Mouse (Mus musculus) left cerebral cortex, adult 9 months (tissue): ENCODE results near the gene Trim15.
"Not testable (repeated sequence)": the region's sequence is repeated elsewhere in the genome, so short reads cannot be mapped to it uniquely, and the experiment has no call there.

Experiments used
- DNase-seq, 2 experiments: peaks; one replicate each; pipeline ENCODE4 v3.0.0; 2022; ENCODE audit warnings: low spot score in 2 of 2

Trim15 gene

DNA sequence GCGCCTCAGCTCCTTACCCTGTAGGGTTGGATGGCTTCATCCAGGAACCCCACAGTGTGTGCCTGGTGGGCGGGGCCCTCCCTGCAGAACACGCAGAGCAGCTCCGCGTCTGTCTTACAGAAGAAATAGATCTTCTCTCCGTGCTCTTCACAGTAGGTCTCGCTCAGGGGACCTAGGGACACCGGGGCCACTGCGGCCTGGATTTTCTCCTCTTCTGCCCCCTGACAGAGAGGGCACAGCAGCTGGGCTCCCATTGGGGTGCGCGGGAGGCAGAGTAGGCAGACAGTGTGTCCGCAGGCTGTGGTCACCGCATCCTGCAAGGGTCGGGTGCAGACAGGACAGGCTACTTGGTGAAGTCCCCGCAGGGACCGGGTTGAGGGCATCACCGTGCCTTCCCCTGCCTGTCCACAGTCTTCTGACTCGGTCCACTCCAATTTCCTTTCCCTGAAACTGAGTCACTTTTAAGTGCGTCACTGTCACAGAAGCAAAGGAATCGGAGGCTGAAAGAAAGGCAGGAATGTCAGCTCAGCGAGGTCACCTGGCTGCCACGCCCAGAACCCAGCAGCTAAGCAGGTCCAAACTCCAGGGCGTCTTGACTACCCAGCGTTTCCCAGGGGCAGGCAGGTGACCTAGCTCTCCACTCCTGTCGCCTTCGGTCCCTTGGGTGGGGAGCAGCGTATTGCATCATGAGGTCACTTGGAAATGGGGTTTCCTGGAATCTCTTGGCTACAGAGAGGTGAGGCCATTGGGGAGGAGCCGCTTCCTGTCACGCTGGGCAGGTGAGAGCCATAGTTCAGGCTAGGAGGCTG, at the start of gene Trim15:
Gene Trim15 (minus strand): TSS at position 492 of the 809 bp plus-strand sequence.
- DNase-seq, result no peak

DNA sequence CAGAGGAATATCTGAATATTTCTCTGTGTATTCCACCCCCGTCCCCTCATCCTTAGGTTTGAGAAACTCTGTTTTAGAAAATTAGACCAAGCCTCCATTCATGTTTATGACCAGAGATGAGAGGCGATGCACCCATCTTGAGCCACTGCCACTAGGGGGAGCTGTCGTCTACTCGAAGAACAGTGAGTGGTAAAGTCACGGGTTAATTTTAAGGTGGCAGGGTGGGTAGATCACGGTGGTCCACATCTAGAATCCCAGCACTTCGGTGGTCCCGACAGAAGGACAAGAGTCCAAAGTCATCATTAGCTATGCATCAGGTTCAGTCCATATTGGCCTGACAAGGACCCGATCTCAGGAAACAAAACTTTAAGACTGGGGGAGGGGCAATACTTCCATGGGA, 48.1 kb upstream of the Trim15 start:
- DNase-seq, result peak in 1 of 2 experiments; percentile 59

DNA sequence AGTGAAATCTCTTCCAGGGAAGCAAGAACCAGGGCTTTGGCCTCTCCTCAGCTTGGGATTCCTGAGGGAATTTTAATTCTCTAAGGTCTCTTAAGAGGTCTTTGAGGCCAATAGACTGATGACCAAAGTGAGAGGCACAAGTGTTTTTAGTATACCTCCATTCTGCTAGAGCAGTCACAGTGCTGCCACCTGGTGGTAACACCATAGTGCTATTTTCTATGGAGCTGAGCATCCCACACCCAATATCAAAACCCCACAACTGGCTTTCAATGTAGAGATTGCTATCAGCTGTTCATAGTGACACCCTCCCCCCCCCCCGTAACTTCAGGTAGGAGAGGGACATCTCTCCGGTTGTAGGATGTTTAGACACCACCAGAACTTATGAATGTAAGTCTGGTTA, 47.1 kb upstream of the Trim15 start:
- DNase-seq, result peak; percentile 14 to 81

DNA sequence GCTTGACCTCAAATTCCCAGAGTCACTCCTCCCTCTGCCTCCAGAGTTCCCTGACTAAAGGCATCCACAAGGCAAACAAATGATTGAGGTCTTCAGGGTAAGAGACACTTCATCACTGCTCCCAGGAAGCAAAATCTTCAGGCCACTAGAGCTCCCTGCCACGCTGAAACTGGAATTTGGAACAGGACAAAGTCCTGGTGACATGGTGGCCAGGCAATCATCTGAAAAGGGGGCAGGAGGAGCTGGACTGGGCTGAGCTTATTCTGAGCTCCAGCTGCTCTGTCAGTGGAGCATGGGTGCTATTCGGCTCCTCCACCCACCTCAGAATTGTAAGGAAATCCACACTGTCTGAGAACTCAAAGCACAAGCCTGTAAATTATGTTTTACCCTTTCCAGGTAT, 45.0 kb upstream of the Trim15 start:
- no peak for DNase-seq

DNA sequence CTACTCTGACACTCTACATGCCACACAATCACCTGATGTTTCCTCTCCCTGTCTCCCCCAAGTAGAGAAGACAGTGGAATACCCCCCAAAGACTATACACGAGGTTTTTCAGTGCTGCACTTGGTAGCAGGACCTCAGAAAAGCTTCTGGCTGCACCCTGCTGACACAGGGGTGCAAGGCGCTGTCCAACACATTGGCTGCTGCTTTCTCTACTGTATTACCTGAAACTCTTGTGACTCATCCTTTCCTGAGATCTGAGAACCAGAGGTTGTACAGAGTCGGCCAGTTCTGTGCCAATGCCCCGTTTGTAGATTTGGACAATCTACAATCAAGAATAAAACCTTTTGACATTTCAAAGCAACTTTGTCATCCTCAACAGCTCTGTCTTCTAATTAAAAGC, 42.8 kb upstream of the Trim15 start:
- DNase-seq, result no peak

DNA sequence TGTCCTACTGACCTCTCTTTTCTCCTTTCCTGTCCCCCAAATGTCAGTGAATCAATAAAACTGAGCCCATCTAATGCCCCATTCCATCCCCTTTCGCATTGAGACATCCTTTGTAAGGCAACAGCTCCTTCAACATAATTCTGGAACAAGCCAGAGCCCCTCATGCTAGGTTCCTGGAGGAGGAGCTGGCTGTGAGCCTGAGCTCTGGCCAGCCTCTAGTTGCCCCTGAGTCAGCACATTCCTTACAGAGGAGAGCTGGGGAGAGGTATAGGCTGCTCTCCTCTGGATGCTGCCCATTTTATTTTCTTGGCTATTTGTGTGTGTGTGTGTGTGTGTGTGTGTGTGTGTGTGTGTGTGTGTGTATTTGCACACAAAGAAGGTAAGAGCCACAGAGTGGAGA, 41.2 kb upstream of the Trim15 start:
- DNase-seq, result no peak

DNA sequence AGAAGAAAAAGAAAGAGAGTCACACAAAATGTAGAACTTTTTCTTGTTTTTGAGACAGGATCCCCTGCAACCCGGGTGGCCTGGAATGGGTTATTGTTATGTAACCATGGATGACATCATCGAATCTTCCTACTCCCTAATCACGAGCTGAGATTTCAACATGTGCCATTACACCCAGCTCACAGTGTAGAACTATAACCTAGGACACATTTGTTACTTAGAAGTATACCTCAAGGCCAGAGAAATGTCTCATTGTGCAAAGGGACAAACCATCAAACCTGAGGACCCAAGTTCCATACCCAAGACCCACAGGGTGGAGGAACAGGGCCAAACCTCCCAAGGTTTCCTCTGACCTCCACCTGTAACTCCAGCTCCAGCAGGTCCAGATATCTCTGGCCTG, 36.6 kb upstream of the Trim15 start:
- DNase-seq, result no peak

DNA sequence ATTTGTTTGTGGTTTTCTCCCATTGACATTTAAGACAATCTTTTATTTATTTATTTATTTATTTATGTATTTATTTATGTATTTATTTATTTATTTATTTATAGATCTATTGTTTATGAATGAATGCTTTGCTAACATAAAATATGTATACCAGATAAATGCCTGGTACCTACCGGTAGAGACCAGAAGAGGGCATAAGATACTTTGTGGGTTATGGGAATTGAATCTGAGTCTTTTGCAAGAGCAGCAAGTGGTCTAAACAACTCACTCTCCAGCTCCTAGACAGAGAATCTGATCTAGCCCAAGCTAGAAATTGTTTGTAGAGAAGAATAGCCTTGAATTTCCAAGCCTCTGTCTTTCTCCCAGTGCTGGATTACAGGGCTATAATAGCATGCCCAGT, 33.7 kb upstream of the Trim15 start:
- no peak for DNase-seq

DNA sequence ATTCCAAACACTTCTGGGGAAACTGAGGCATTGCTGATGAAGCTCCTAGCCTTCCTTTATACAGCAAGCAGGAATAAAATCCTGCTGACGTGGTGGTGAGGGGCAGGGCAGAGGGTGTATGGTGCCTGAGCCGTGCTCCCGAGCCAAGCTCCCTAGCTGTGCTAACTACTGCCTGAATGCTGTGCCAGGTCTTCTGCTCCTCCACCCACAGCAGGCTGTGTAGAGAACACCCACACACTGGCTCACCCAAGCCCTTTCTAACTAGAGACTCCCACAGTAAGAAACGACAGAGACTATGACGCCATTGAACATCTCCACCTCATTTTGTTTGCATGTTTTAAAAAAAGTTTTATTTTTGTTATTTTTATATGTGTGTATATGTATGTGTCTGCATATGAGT, 33.0 kb upstream of the Trim15 start:
- DNase-seq, result peak in 1 of 2 experiments; percentile 28

DNA sequence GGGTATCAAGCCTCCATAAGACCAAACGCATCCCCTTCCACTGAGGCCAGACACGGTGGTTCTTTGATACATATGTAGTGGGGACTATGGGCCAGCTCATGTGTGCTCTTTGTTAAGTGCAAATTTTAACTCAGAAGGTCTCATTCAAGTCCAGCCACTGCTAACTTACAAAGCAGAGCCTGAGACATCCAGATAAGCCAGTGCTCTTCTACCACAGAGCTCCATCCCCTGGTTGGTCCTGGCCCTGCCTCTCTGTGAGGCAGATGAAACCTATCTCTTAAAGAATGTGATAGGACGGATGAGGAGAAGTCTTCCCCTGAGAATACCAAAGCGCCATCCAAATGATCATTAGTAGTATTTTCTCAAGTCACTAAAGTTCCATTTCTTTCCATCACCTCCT, 32.4 kb upstream of the Trim15 start:
- DNase-seq, result no peak

DNA sequence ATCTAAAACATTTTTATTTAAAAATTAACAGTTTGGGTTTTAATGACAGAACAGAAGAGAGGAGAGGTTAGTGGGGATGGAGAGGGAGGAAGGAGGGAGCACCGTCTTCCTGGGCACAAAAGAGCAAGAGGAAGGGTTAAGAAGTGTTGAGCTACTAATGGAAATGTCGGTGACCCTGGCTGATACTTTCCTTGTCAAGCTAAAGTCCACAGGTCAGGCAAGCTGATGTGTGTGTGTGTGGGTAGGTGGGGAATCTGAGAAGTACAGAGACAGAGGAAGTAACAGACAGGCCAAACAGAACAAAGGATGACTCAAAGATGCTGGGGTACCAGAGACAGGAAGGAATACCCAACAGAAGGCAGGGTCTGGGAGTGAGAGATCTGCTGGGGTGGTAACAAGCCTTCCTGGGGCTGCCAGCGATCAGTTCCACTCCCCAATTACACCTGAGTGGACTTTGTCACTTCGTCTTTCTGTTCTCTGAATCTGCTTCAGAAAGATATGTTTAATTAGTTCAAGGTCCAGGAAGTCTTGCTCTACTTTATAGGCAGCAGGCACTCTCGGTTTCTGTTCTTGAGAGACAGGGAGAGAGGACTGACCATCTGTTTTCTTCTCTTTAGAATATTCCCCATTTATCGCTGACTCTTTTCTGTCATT, 30.7 kb upstream of the Trim15 start, which contains the start of gene Trim31:
Gene Trim31 (plus strand): TSS at position 567 of the 654 bp plus-strand sequence.
- DNase-seq, result no peak

DNA sequence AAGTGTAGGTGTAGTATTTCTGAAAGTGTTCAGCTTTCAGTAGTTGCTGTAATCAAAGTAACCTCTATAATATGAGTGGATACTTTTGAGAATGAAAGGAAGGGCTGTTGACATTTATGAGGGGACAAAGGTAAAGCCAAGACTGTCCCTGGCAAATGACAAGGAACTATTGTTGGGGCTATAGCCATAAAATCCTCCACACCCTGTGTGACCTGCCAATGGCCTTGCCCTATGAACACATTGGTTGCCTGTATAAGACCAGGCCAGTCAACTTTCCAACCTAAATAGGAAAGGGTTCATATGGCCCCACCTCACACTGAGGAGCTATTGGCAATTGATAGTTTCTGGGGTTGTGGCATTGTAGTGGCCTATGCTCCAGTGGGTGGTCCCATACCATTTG, 30.1 kb upstream of the Trim15 start:
- DNase-seq, result no peak

DNA sequence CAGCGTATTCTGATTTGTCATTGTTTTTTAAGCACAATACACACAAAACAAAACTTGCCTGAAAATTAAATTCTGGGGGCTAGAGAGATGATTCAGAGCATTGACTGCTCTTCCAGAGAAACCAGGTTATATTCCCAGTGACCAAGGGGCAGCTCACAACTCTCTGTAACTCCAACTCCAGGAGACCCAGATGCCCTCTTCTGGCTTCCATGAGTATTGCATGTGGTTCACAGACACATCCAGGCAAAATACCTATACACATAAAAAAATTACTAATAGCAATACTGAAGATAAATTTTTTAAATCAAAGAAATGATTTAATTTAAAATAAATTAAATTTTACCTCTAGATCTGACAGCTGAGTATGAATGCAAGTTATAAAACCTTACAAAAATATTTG, 29.6 kb upstream of the Trim15 start:
- DNase-seq, result peak in 1 of 2 experiments; percentile 44

DNA sequence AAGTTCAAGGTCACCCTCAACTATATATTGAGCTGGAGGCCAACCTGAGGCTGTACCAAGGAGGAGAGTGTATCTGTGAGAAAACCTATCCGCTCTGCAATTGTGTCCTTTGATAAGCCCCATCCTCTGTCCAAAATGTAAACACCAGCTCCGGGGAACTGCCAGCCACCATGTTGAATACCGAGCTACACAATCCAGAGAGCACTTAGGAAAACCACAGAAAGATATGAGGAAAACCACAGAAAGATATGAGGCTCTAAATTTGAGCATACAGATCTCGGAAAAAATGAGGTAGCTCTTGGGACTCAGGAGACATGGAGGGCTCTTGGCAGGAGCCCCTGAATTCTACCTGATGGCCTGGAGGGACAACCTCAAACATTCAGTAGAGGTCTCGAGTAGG, 26.4 kb upstream of the Trim15 start:
- no peak for DNase-seq

DNA sequence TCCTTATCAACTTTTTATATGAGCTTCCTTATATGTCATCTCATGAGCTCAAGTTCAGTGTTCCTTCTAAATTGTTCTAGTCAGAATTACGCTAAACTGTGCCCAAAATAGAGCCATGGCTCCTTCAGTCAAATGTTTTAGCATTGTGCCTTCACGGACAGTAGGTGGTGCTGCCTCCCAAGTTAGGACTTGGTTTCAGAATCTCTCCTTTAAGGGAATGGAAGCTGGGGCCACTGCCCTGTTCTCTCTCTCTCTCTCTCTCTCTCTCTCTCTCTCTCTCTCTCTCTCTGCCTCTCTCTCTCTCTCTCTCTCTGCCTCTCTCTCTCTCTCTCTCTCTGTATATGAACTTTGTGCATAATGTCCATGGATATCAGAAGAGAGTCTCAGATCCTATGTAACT, 25.4 kb upstream of the Trim15 start:
- peak in 1 of 2 experiments; percentile 41 for DNase-seq

DNA sequence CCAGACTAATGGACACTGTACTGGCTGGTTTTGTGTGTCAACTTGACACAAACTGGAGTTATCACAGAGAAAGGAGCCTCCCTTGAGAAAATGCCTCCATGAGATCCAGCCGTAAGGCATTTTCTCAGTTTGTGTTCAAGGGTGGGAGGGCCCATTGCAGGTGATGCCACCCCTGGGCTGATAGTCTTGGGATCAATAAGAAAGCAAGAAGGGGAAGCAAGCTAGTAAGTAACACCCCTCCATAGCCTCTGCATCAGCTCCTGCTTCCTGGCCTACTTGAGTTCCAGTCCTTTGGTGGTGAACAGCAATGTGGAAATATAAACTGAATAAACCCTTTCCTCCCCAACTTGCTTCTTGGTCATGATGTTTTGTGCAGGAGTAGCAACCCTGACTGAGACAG, 24.5 kb upstream of the Trim15 start:
- DNase-seq, result not testable (repeated sequence)

DNA sequence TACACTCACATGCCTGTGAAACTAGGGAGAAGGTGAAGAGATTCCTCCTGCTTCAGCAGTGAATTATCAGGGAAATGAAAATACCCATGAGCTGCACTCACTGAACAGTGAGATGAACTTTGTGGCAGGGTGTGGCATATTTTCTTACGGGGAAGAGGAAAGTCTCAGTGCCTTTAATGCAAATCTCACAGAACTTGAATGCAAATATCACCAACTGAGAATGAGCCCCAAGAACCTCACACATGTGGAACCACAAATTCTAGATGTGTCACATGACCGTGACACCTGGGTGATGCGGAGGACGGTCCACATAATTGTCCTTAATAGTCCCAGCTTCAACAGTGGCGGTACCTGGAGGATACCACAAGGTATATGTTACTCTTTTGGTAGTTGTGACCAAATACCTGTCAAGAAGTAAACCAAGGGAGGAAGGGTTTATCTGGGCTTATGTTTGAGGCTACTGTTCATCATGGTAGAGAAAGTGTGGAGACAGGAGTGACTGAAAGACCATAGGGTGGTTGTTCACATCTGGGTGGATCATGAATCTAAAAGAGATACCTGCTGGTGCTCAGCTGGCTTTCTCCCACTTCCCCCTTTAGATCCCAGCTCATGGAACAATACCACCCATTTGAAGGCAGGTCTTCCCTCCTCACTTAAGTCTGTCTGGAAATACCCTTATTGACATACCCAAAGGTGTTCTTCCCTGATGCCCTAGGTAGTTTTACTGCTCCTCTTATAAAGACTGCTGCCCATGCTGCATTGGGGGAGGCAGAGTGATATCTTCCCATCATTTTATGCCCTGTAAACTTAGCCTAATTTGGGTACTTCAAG, 23.3 kb upstream of the Trim15 start, which contains the start of gene Trim40:
Gene Trim40 (minus strand): TSS at position 51 of the 831 bp plus-strand sequence.
- no peak for DNase-seq

DNA sequence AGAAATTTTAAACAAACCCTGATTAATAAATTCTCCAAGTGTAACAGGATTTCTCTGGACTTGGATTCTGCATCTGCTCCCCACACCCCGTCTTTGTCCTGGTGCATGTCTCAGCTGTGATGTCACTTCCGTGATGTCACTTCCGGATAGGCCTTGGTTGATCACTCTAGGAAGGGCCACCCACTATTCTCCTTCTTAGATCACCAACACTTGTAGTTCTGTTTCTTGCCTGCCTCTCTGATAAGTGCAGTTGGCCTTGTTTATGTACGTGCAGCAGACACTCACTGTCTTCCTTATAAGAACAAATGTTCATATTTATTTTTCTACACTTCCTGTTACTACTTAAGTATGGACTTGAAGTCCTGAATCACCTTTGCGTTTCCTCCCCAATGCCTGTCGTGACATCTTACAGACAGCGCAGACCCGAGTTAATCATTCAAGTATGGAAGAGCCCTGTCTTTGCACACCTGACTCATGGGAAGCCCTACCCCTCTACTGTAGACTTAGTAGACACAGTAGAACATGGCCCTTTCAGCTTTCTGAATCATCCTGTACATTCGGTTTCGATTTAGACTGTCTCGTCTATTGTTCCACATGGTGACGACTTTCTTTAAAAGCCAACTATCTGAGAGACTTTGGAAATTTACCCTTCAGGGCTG, 18.3 kb upstream of the Trim15 start:
- no peak for DNase-seq

DNA sequence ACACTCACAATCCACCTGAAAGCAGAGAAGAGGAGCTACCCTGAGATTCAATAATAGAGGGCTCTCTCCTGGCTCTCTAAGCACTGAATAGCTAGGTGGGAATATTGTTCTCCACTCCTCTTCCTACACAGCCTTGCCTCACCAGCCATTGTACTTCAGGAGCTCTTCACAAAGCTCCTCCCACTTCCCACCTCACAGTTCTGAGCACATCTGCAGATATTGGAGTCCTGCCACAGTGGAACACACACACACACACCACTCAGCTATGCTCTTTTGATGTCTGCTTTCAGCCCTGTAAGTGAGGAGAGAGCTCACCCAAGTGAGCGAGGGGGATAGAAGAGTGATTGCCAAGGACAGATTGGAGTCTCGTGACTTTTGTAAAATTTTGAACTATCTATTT, 16.3 kb upstream of the Trim15 start:
- no peak for DNase-seq

DNA sequence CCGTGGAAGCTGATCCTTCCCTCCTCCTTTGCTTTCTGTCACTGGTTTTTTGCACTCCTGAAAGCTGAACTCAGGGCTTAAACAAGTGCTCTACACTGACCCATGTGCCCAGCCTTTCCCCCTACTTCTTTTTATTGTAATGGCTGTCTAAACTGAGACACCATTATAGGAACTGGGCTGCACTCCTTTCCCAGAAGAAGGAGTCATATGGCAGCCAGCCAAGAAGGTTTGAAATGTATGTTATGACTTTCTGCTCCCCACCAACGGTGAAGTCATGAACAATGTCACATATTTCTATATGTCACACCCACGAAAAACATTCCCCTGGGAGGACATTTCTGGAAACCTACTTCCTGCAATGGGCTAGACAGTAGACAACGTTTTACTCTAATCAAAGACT, 7.6 kb upstream of the Trim15 start:
- no peak for DNase-seq

DNA sequence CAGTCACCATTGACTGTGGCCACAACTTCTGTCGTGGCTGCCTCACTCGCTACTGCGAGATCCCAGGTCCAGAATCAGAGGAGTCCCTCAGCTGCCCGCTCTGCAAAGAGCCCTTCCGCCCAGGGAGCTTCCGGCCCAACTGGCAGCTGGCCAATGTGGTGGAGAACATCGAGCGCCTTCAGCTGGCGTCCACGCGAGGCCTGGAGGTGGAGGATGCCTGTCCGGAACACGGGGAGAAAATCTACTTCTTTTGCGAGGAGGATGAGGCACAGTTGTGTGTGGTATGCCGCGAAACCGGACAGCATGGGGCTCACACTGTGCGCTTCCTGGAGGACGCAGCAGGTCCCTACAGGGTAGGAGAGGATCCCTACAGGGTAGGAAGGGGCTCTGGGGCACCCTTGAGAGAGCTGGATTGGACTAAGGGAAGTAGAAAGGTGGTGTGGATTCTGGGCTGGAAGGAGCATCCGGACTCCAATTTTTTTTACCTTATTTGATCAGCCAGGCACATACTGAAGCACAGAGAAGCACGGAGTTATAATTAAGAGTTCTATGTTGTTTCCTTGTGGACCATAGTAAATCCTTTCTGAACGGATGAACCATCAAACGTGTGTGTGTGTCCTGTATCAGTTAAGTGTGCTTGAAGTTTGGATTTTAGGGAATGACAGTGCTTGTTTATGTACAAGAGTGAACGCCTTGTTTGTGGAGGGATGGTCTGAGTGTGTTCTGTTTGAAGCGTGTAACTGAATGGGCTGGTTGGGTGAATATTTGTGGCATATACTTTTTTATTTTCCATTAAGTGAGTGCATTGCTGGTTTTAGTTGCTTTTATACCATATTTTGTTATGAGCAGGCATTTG, 3.2 kb upstream of the Trim15 start:
- DNase-seq, result no peak
